Mouse (Mus musculus) ES-CJ7 (cell line): Measurements from ENCODE around the gene Anxa2.

Experiments
- DNase-seq: peaks from one replicate; pipeline ENCODE4 v3.0.0; 2011; ENCODE audit warnings: low read depth, low spot score

Gene Anxa2

DNA sequence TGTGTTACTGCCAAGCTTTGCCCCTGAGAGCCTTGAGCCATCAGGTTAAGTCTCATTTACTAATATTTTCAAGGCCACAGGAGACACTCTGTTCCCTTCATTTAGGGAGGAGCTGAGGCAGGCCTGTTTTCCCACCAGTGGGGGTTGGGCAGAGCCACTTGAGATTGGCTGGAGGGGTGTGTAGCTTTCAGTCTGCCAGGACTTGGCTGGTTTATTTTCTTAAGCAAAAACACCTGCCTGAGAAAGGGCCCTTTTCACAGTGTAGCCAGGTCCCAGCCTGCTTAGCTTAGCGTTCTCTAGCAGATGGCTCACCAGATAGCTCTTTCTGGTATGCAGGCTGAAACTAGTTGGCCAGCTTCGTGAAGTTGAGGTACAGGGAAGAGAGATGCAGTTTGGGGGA lies 5.6 kb downstream of the Anxa2 start:
- peak; percentile 24 for DNase-seq

DNA sequence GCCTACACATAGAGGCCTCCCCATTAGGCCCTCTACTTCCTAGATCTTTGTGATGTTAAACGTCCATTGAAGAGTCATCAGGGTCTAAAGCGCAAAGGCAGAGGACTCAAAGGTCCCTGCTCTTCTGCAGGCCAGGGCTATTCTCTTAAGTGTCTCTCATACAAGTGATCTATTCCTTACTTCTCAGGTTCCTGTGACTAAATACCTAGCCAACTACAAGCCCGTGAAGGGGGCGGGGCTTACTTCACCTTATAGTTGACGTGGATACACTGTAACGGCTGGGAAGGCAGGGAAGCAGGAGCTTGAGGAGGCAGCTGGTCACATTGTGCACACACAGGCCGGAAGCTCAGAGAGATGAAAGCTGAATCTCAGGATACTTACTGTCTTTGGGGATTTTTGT lies 6.5 kb downstream of the Anxa2 start:
- DNase-seq, result peak; percentile 26

DNA sequence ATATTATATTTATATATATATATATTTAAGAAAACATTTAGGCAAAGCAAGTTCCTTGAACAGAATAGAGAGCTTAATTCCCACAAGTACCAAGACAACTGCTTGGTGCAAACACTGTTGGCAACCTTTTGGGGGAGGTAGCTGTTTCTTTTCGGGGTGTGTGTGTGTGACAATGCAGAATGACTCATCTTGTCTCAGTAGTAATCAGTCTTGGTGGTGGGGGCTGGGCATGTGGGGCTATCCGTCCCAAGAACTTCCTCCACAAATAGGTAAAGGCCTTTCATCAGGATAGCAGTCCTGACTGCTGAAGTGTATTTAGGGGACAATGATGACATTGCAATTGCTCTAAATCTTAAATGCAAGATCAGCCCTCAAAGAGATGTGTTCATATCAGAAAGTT lies 9.6 kb downstream of the Anxa2 start:
- no peak for DNase-seq

DNA sequence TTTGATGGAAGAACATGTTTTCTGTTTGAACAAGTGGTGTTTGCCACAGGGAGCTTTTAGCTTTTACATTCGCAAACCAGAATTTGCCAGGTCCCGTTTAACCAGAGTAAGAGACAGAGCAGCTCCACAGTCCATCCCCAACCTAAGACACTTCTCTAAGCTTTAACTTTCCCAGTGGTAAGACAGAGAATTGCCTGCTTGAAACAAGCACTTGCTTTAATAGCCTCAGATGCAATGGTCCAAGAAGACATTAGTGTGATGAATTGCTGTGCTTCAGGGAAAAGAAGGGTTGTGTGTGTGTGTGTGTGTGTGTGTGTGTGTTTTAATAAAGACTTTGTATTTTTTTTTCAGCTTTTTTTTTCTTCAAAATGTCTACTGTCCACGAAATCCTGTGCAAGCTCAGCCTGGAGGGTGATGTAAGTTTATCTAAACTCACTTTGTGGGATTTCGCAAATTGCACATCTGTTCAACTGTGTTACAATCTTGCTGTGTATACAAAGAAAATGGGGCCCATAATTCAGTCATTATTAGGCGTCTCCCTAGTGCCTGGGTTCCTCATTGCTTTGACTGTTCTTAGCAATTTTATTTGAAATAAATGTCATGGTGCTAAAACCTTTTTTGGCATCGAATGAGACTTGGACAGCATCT lies 10.8 kb downstream of the Anxa2 start:
- DNase-seq, result no peak

DNA sequence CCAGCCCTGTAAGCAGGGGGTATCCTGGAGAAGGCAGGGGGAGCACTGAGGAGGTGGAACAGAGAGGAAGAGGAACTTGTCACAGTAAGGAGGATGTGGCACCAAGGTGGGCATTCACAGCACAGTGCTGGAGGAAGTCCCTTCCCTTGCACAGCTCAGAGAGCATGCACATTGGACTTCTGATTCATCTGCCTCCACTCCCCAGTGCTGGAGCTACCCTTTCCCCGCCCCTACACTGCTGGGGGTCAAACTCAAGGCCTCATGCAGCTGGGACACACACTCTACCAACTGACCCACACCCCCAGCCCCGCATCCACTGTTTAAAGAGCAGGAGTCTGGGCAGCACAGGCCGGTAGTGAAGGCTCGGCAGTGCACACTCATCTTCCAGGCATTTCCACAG lies 12.7 kb downstream of the Anxa2 start:
- no peak for DNase-seq

- DNase-seq, result no peak
Observed at GRCm38 (mm10) chr9:69467310-69467939, 14.0 kb downstream of the Anxa2 start.

- DNase-seq, result peak; percentile 75
Observed at GRCm38 (mm10) chr9:69468991-69469390, 15.6 kb downstream of the Anxa2 start.

DNA sequence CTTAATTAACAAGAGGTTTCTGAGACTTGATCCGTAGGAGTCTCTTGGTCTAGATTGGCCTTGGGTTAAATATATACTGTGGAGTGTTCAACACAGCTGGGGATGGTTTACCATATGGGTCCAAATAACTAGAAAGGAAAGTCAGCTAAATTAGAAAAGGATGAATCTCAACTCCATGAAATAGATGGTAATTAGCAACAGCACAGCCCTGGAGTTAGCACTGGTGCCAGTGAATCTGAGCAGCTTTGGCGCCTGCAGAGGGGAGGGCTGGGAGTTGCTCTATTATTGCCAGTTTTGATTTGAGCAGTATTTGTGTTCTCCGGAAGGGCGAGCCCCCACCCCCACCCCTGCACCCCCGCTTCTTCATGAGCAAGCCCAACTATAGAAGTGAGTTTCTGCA lies 16.9 kb downstream of the Anxa2 start:
- no peak for DNase-seq

DNA sequence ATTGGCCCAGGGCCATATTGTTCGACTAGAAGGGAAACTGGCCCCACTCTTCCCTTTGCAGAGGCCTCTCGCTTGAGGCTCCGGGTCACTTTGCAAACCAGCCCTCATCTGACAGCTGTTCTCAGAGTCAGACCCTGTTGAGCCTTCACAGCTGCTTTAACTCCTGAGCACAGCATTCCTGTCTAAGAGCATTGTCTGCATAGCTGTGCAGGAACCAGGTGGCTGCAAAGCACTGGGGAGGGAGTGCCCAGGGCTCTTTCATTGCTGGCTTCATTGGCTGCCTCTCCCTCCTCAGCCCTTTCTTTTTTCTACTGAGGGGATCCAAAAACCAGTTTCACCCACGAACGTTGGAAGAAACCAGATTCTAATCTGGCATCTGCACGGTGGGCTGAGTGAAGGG lies 17.5 kb downstream of the Anxa2 start:
- no peak for DNase-seq

DNA sequence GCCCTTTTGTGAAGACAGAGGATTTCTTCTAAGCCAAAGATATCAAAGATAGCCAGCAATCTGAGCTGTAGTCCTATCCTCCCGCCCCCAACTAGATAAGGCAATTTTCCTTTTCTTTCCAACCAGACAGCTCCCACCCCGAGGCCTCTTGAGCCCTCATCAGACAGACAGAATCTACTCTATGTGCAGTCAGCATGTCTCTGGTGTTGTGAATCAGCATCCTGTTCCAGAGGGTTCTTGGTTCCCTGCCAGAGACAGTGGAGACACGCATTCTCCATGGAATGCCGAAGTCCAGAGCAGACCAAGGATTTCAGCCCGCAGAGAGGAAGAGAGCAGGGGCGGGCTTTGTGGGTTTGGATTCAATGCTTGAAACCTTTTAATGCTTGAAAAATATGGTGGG lies 19.3 kb downstream of the Anxa2 start:
- DNase-seq, result no peak

- no peak for DNase-seq
Observed at GRCm38 (mm10) chr9:69475873-69476272, 22.5 kb downstream of the Anxa2 start.

- no peak for DNase-seq
Observed at GRCm38 (mm10) chr9:69477195-69477823, 23.9 kb downstream of the Anxa2 start.

- DNase-seq, result no peak
Observed at GRCm38 (mm10) chr9:69477824-69478222, 24.4 kb downstream of the Anxa2 start.

DNA sequence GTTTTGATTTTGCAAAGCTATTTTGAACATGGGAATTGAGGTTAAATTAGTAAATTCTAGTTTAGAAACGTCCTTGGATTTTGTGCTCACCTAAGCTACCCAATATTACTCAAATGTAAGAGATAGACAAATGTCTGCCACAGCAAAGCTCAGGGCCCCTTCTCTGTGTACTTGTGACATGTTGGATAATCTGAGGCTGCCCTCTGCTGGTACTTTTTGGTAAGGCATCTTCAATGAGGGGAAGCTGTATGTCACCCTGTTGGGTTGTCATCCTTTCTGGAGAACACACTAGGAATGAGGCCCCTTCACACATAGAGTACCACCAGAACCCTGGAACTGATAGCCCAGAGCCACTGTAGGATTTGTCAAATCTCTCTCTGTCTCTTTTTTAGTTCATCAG lies 26.9 kb downstream of the Anxa2 start:
- peak; percentile 78 for DNase-seq

DNA sequence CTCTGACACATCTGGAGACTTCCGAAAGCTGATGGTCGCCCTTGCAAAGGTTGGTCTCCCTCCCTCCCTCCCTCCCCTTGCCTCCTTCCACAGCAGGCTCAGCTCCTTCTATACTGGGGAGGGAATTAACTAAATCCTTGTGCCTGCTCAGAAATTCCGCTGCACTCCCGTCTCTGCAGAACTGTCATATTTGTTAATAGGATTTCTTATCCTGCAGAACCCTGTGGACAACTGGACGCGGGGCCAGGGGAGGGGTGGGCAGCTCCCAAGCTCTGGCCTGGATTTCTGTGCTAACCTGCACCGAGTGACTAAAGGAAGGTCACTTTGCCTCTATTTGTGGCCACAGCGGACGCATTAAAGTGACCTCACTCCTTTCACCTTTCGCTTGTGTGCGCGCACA lies 30.4 kb downstream of the Anxa2 start:
- DNase-seq, result no peak

DNA sequence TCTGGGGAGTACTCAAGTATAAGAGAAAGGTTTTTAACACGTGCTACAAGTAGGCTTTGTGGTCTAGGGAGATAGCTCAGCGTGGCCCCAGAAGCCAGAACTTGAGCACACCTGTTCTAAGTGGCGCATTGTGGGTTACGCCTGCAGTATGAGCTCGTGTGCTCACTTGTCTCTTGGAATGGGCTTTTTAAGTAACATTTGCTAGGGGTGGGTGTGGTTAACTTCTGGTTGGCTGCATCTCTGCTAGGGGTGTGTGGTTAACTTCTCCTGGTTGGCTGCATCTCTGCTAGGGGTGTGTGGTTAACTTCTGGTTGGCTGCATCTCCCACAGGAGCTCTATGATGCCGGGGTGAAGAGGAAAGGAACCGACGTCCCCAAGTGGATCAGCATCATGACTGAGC lies 32.7 kb downstream of the Anxa2 start:
- no peak for DNase-seq

- DNase-seq, result no peak
Observed at GRCm38 (mm10) chr9:69488510-69488909, 35.1 kb downstream of the Anxa2 start.

- peak; percentile 57 for DNase-seq
Observed at GRCm38 (mm10) chr9:69488972-69489371, 35.6 kb downstream of the Anxa2 start.

DNA sequence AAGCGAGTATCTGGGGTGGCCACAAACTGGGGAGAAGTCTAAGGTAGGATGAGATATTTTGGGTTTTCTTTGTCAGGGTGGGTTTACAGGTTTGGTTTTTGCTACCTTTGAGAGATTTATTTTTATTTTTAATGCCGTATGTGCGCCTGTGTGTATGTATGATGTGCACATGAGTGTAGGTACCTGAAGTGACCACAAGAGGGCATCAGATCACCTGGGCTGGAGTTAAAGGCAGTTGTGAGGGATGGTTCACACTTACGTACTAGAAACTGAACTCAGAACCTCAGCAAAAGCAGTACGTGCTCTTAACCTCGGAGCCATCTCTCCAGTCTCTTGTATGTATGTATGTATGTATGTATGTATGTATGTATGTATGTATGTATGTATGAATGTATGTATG lies 39.4 kb downstream of the Anxa2 start:
- no peak for DNase-seq

DNA sequence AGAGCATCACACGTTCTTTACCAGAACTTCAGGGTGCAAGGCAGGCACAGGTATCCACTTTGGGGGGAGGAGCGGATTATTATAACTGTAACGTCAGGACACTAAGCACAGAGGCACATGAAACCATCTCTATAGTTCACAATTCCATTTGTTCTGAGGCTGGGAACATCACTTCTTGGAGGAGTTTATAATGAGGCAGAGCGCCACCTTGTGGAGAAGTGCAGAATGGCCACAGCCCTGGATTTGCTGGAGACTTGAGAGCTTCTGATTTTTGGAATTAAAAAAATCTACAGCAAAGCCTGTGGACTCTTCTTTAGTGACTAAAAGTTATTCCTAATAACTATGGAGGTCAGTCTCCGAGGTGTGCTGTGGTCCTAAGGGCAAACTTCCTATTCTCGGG lies 49.1 kb downstream of the Anxa2 start:
- peak; percentile 61 for DNase-seq

DNA sequence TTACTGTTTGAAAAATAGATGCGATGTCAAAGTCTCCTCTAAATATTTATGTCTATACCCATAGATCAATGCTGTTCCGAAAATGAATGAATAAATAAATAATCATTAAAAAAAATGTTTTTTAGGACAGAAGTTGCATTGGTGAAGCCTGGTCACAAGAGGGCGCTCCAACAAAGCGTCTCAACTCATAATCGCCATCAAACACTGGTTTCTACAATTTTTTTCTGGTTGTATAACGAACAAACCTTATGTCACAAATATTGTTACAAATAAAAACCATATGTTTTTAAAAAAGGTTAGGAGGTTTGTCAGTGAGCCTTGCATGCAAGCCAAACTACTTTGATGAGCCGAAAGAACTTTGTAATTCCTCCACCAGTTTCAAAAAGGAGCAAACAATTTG lies 52.2 kb downstream of the Anxa2 start:
- peak; percentile 14 for DNase-seq

DNA sequence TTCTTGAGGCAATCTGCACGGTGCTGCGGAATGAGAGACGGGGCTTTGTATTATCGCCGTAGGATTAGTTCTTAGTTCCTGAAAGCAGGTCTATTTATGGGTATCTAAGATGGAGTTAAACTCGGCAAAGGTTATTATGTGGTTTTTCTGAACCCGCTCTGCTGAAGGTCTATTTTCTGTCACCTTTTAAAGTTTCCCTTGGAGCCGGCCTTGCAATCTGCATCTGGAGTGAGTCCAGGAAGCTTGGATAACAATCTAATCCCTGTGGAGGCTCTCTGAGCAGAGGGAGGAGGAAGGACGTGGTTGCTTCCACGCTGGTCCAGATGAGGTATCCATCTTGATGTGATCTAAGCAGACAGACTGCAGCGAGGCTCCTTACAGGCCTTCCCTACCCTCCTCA lies 53.8 kb downstream of the Anxa2 start:
- DNase-seq, result no peak

GRCm38 (mm10) chr9:69508016-69508415 lies 54.6 kb downstream of the Anxa2 start:
- DNase-seq, result no peak
